Mouse (Mus musculus) spleen, adult 2 months (tissue): ENCODE data around the gene Arf3. TPM values are rescaled to one million over a fixed set of nuclear protein-coding genes. Genes with fewer than 3 reads are reported as not detected.

ENCODE experiments used
- DNase-seq, 2 experiments: peaks; one replicate each; pipeline versions ENCODE4 v3.0.0 to v3.0.0-alpha.2; 2012 to 2021; ENCODE audit warnings: low spot score in 2 of 2, low read depth in 1 of 2
- H3K27ac ChIP-seq: fragments of 200-500 bp; 2 replicates; pipeline ENCODE4 v1.5.1; 2012; ENCODE audit warnings: low read length, inconsistent platforms; ENCODE audit not compliant: insufficient read depth
- H3K27me3 ChIP-seq: fragments of 200-500 bp; 2 replicates; pipeline ENCODE4 v1.6.1; 2012; ENCODE audit warnings: mild to moderate bottlenecking, moderate library complexity, low read length, inconsistent platforms; ENCODE audit not compliant: control insufficient read depth, insufficient read depth
- H3K36me3 ChIP-seq: fragments of 200-500 bp; 2 replicates; pipeline ENCODE4 v1.6.1; 2012; ENCODE audit warnings: mild to moderate bottlenecking, low read length, inconsistent platforms; ENCODE audit not compliant: control insufficient read depth, insufficient read depth
- H3K4me1 ChIP-seq: fragments of 200-500 bp; 2 replicates; pipeline ENCODE4 v1.6.1; 2011; ENCODE audit warnings: inconsistent platforms; ENCODE audit not compliant: control insufficient read depth, insufficient read depth, insufficient read length
- H3K4me3 ChIP-seq: fragments of 200-500 bp; 2 replicates; pipeline ENCODE4 v1.5.1; 2011; ENCODE audit warnings: mild to moderate bottlenecking, inconsistent platforms; ENCODE audit not compliant: insufficient read depth, insufficient read length; ENCODE audit errors: extremely low read depth
- CTCF ChIP-seq: fragments of 200-500 bp; IDR thresholded peaks from 2 replicates; pipeline ENCODE4 v1.5.1; 2011; ENCODE audit warnings: mild to moderate bottlenecking, inconsistent platforms; ENCODE audit not compliant: insufficient read depth, insufficient read length, insufficient replicate concordance; ENCODE audit errors: extremely low read depth
- POLR2A ChIP-seq: fragments of 200-500 bp; IDR thresholded peaks from 2 replicates; pipeline ENCODE4 v1.6.1; 2011; ENCODE audit warnings: low read depth, low read length, inconsistent platforms
- WGBS: fragments of 180-500 bp; shearing (Covaris S2); methylation state at CpG from one replicate; pipeline ENCODE4 v1.1.7; 2018; 5-methylcytosine and 5-hydroxymethylcytosine counted together
- polyA plus RNA-seq: library from polyadenylated mRNA; depleted of rRNA; stranded (reverse); fragments of >200 nt; gene quantifications from 2 replicates; pipeline ENCODE4 v1.2.3, GENCODE M21; 2012

The Arf3 gene
- polyA plus RNA-seq, 1 experiment = 65.2 TPM

- Histone ChIP-seq H3K36me3 (no peaks in the 10 kb centered on the region), H3K4me1 (peaks cover 10% of the 10 kb centered on the region; the same call in 1 of the 2 replicates), H3K4me3 (no peak overlapping the region), H3K27ac (peak overlapping the region; percentile 33; the same call in 1 of the 2 replicates), H3K27me3 (0 out of 2 replicates have a peak, but pooled peaks cover 3% of the 10 kb centered on the region)
- DNase-seq = peak in 1 of 2 experiments; percentile 55
- WGBS = 34% methylated on average over 7 of the region's 7 CpGs
- TF ChIP-seq CTCF = no peak
- no peak for TF ChIP-seq POLR2A
These were observed 33.0 kb downstream of the Arf3 start for GRCm38 (mm10) chr15:98729791-98730545.

- no peak for DNase-seq
- Histone ChIP-seq H3K4me1 (peaks cover 10% of the 10 kb centered on the region; the same call in 1 of the 2 replicates), H3K36me3 (no peaks in the 10 kb centered on the region), H3K4me3 (peak overlapping the region; percentile 64; the same call in 1 of the 2 replicates), H3K27ac (no peak overlapping the region), H3K27me3 (0 out of 2 replicates have a peak, but pooled peaks cover 3% of the 10 kb centered on the region)
- TF ChIP-seq CTCF = no peak
- no peak for TF ChIP-seq POLR2A
- WGBS = 33% methylated on average over 9 of the region's 9 CpGs
These were observed 34.6 kb downstream of the Arf3 start for GRCm38 (mm10) chr15:98728366-98728765.

- Histone ChIP-seq H3K4me3 (peak within 1 kb of the TSS; percentile 64), H3K36me3 (no peaks in the 10 kb centered on the region), H3K27me3 (0 out of 2 replicates have a peak, but pooled peaks cover 4% of the 10 kb centered on the region), H3K4me1 (peaks cover 11% of the 10 kb centered on the region; the same call in 1 of the 2 replicates), H3K27ac (no peak within 1 kb of the TSS)
- no peak for TF ChIP-seq POLR2A
- no peak for TF ChIP-seq CTCF
- 2% methylated on average over 39 of the region's 39 CpGs for WGBS
- DNase-seq = peak in 1 of 2 experiments; percentile 35
These were observed 35.3 kb downstream of the Arf3 start, which contains the start of gene Fkbp11 for GRCm38 (mm10) chr15:98727443-98728321. Gene Fkbp11 (minus strand): TSS chr15:98728198.

GRCm38 (mm10) chr15:98726746-98727145 lies 36.3 kb downstream of the Arf3 start:
- no peak overlapping the region for H3K4me3 ChIP-seq
- 0 out of 2 replicates have a peak, but pooled peaks cover 4% of the 10 kb centered on the region for H3K27me3 ChIP-seq
- no peak for DNase-seq
- H3K4me1 ChIP-seq = peaks cover 13% of the 10 kb centered on the region; the same call in 1 of the 2 replicates
- no peaks in the 10 kb centered on the region for H3K36me3 ChIP-seq
- WGBS = 88% methylated on average over 7 of the region's 7 CpGs
- no peak for TF ChIP-seq POLR2A
- TF ChIP-seq CTCF = no peak
- H3K27ac ChIP-seq = no peak overlapping the region

- TF ChIP-seq CTCF (no peak), POLR2A (no peak)
- no peak overlapping the region for H3K4me3 ChIP-seq
- no peak for DNase-seq
- no peaks in the 10 kb centered on the region for H3K36me3 ChIP-seq
- peaks cover 13% of the 10 kb centered on the region; the same call in 1 of the 2 replicates for H3K4me1 ChIP-seq
- 78% methylated on average over 4 of the region's 4 CpGs for WGBS
- peaks cover 6% of the 10 kb centered on the region for H3K27me3 ChIP-seq
- H3K27ac ChIP-seq = no peak overlapping the region
These were observed 36.9 kb downstream of the Arf3 start for GRCm38 (mm10) chr15:98726079-98726478.

- no peak for DNase-seq
These were observed 38.6 kb downstream of the Arf3 start for GRCm38 (mm10) chr15:98724441-98724840.

More at GRCm38 (mm10) chr15:98724441-98724840, 38.6 kb downstream of the Arf3 start:
- Histone ChIP-seq H3K27ac (no peak overlapping the region), H3K27me3 (peaks cover 6% of the 10 kb centered on the region), H3K36me3 (no peaks in the 10 kb centered on the region), H3K4me3 (no peak overlapping the region), H3K4me1 (peaks cover 13% of the 10 kb centered on the region; the same call in 1 of the 2 replicates)
- 58% methylated on average over 19 of the region's 19 CpGs for WGBS
- TF ChIP-seq CTCF = no peak
- TF ChIP-seq POLR2A = no peak
